Mouse (Mus musculus): ENCODE data around the gene Bcl6b.

DNA sequence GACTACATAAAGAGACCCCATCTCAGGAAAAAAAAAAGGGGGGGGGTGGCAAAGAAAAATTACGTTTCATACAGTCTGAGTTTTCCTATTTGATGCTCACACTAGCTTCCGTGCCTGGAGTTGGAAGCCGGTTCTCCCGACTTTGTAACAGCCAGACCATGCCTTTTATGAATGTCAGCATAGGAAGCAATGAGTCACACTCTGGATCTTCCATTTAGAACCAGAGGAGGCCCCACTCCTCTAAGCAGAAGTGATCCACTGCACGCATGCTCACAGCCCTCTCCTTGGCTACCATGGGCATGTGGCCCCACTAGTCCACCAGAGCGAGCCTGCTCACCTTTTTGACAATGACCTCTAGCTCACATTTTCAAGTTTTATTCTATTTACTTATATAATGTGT lies 38.4 kb downstream of the Bcl6b start:
- TF ChIP-seq POLR2A (IDR thresholded peaks at IDR 0.05; ENCODE audit: insufficient read depth, low read depth, low read length), result no peak
- TF ChIP-seq CTCF (IDR thresholded peaks at IDR 0.05), result no peak
- TF ChIP-seq EP300 (IDR thresholded peaks at IDR 0.05; ENCODE audit: insufficient read depth, low read depth, low read length), result no peak

All from heart, adult 2 months (tissue).